Mouse (Mus musculus) limb, embryonic 14.5 days (tissue): ENCODE data around the gene Cnot10. TPM values are rescaled to one million over a fixed set of nuclear protein-coding genes. Genes with fewer than 3 reads are reported as not detected.
"Not testable (repeated sequence)": the region's sequence is repeated elsewhere in the genome, so short reads cannot be mapped to it uniquely, and the experiment has no call there.

Source experiments
- ATAC-seq: fragments of 200-750 bp; cut with Nextera tagmentation; 2 replicates; pipeline ENCODE4 v1.8.0; 2017; ENCODE audit warnings: low read depth, moderate number of reproducible peaks, moderate TSS enrichment; ENCODE audit not compliant: low FRiP score
- DNase-seq: peaks from one replicate; pipeline ENCODE4 v3.0.0-alpha.2; 2015; ENCODE audit warnings: low spot score
- H3K27ac ChIP-seq: fragments of 300-500 bp; sonication (generic); replicated peaks from 2 replicates; pipeline ENCODE4 v1.5.1; 2014; ENCODE audit warnings: low read depth, mild to moderate bottlenecking, low read length, moderate library complexity, mixed read lengths
- H3K27me3 ChIP-seq: fragments of 300-500 bp; sonication (generic); 2 replicates; pipeline ENCODE4 v1.6.1; 2014; ENCODE audit warnings: low read length, mixed read lengths; ENCODE audit not compliant: control insufficient read depth, insufficient read depth
- H3K36me3 ChIP-seq: fragments of 300-500 bp; sonication (generic); 2 replicates; pipeline ENCODE4 v1.6.1; 2014; ENCODE audit warnings: mild to moderate bottlenecking, low read length, moderate library complexity, mixed read lengths; ENCODE audit not compliant: control insufficient read depth, insufficient read depth
- H3K4me1 ChIP-seq: fragments of 300-500 bp; sonication (generic); 2 replicates; pipeline ENCODE4 v1.6.1; 2014; ENCODE audit warnings: antibody characterized with exemption, low read length, mixed read lengths; ENCODE audit not compliant: control insufficient read depth, insufficient read depth
- H3K4me2 ChIP-seq: fragments of 300-500 bp; sonication (generic); replicated peaks from 2 replicates; pipeline ENCODE4 v1.6.1; 2014; ENCODE audit warnings: low read depth, mild to moderate bottlenecking, low read length, moderate library complexity; ENCODE audit not compliant: severe bottlenecking
- H3K4me3 ChIP-seq: fragments of 300-500 bp; sonication (generic); replicated peaks from 2 replicates; pipeline ENCODE4 v1.5.1; 2014; ENCODE audit warnings: low read length
- H3K9ac ChIP-seq: fragments of 300-500 bp; sonication (generic); 2 replicates; pipeline ENCODE4 v1.6.1; 2014; ENCODE audit warnings: mild to moderate bottlenecking, low read depth, low read length, moderate library complexity; ENCODE audit not compliant: severe bottlenecking
- H3K9me3 ChIP-seq: fragments of 300-500 bp; sonication (generic); 2 replicates; pipeline ENCODE4 v1.6.1; 2016; ENCODE audit warnings: low read length; ENCODE audit not compliant: control insufficient read depth
- POLR2A ChIP-seq: fragments of 200-500 bp; IDR thresholded peaks from 2 replicates; pipeline ENCODE4 v1.8.0; 2012; ENCODE audit warnings: inconsistent platforms, mild to moderate bottlenecking, moderate library complexity, borderline replicate concordance; ENCODE audit not compliant: insufficient read depth, insufficient read length; ENCODE audit errors: extremely low read depth
- WGBS: fragments of 180-500 bp; shearing (Covaris S2); extraction: QIAGEN DNeasy Blood & Tissue Kit; methylation state at CpG from one replicate; pipeline ENCODE4 v1.1.7; 2014; 5-methylcytosine and 5-hydroxymethylcytosine counted together
- polyA plus RNA-seq, 2 experiments: library from polyadenylated mRNA; depleted of rRNA in 1 of 2; stranded (reverse) in 1 of 2; unstranded in 1 of 2; fragments of >200 nt; fragmentation: Nextera tagmentation in 1 of 2; extraction: Ambion mirVana in 1 of 2; gene quantifications; 2 replicates each; pipeline versions ENCODE4 v1.2.1 to v1.2.3; 2012 to 2014

Cnot10 gene
- polyA plus RNA-seq, 2 experiments, result 66.8 to 104 TPM

GRCm38 (mm10) chr9:114650938-114651634 lies 11.1 kb upstream of the Cnot10 start:
- no peaks in the 10 kb centered on the region for H3K9me3 ChIP-seq
- no peaks in the 10 kb centered on the region for H3K36me3 ChIP-seq
- no peaks in the 10 kb centered on the region for H3K4me1 ChIP-seq
- 64% methylated on average over 21 of the region's 21 CpGs for WGBS
- H3K9ac ChIP-seq, result no peak overlapping the region
- no peak for TF ChIP-seq POLR2A
- DNase-seq (no peak), ATAC-seq (no peak)
- H3K27ac ChIP-seq, result no peak overlapping the region
- 0 out of 2 replicates have a peak overlapping the region, but pooled peaks have one; percentile 19 for H3K4me2 ChIP-seq
- H3K4me3 ChIP-seq, result no peak overlapping the region
- no peaks in the 10 kb centered on the region for H3K27me3 ChIP-seq

- 59% methylated on average over 5 of the region's 5 CpGs for WGBS
- ATAC-seq (no peak), DNase-seq (no peak)
- Histone ChIP-seq H3K4me2 (no peak overlapping the region), H3K27ac (no peak overlapping the region), H3K4me3 (no peak overlapping the region), H3K4me1 (no peaks in the 10 kb centered on the region), H3K9ac (no peak overlapping the region), H3K36me3 (no peaks in the 10 kb centered on the region), H3K27me3 (no peaks in the 10 kb centered on the region), H3K9me3 (no peaks in the 10 kb centered on the region)
- no peak for TF ChIP-seq POLR2A
Observed at GRCm38 (mm10) chr9:114649371-114649770, 9.4 kb upstream of the Cnot10 start.

- H3K27ac ChIP-seq, H3K4me3 ChIP-seq, H3K27me3 ChIP-seq, H3K9ac ChIP-seq, ATAC-seq, H3K4me2 ChIP-seq, H3K36me3 ChIP-seq, H3K4me1 ChIP-seq, H3K9me3 ChIP-seq: not testable (repeated sequence)
- WGBS, result 57% methylated on average over 8 of the region's 9 CpGs
- DNase-seq, result peak; percentile 42
Observed at GRCm38 (mm10) chr9:114648472-114648871, 8.5 kb upstream of the Cnot10 start.

GRCm38 (mm10) chr9:114647506-114648432 lies 7.8 kb upstream of the Cnot10 start:
- Histone ChIP-seq H3K4me2 (no peak overlapping the region), H3K36me3 (no peaks in the 10 kb centered on the region), H3K27ac (no peak overlapping the region), H3K4me1 (no peaks in the 10 kb centered on the region), H3K9ac (no peak overlapping the region), H3K9me3 (no peaks in the 10 kb centered on the region), H3K4me3 (no peak overlapping the region), H3K27me3 (no peaks in the 10 kb centered on the region)
- no peak for TF ChIP-seq POLR2A
- 81% methylated on average over 28 of the region's 28 CpGs for WGBS
- ATAC-seq (no peak), DNase-seq (no peak)

- WGBS, result 87% methylated on average over 12 of the region's 12 CpGs
- ATAC-seq, result no peak
- TF ChIP-seq POLR2A, result no peak
- Histone ChIP-seq H3K9me3 (no peaks in the 10 kb centered on the region), H3K4me1 (no peaks in the 10 kb centered on the region), H3K4me2 (no peak overlapping the region), H3K27ac (no peak overlapping the region), H3K9ac (no peak overlapping the region), H3K27me3 (no peaks in the 10 kb centered on the region), H3K36me3 (no peaks in the 10 kb centered on the region), H3K4me3 (no peak overlapping the region)
- DNase-seq, result no peak
Observed at GRCm38 (mm10) chr9:114646556-114647505, 6.8 kb upstream of the Cnot10 start.
